Mouse (Mus musculus) mouse embryonic stem cell (cell line): ENCODE results near the gene Mad2l2.

ENCODE experiments used
- in situ Hi-C, 2 experiments: fragments of 300-500 bp; cut with MboI; formaldehyde crosslinking; loops; 1 replicate in 1 of 2; 3 replicates in 1 of 2; pipeline ENCODE4 v1.14.3; 2019 to 2020; ENCODE audit warnings: low sequenced_read_pairs in 2 of 2, low pct_unique_long_range_greater_than_20kb in 1 of 2, mixed read lengths in 1 of 2; ENCODE audit not compliant: unreplicated experiment in 1 of 2

The Mad2l2 gene

DNA sequence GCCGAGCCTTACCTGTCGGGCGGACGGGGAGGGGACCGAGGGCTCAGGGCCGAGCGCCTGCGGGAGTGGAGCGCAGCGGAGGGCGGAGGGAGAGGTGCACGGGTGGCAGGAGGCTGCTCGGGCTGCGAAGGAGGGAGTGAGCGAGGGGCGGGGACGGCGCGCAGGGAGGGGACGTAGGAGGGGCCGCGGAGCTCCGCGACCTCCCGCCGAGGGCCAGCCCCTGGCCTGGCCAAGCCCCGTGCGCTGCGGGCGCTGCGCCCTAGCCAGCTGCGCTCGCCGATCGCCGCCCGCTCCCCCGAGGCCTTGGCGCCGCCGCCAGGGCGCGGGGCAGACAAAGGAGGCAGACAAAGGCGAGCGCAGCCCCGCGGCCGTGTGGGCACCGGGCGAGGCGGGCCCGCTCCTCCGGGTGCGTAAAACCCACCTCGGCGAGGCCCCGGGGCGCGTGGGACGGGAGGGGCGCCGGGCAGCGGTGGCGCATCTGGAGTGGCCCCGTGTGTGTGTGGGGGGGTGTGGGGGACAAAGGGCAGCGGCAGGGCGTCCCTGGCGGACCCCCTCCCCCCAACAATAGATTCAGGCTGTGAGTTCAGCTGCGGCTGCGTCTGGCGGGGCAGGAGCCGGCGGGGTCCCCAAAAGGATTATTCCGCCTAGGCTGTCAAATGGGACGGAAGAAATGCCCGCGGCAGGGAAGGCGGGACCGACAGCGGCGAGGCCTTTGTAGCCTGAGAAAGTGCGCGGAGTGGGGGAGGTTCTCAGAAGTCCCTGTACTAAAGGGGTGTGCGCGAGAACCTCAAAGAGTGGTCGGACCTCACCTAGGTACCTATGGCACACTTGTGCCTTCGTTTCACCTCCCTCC is 603 bp downstream of the Mad2l2 start, which contains the start of gene Draxin:
Draxin (minus strand) TSS at position 138 of the 853 bp plus-strand sequence.
- in situ Hi-C loops = no loop called here

- in situ Hi-C loops = no loop called here
Measured at GRCm38 (mm10) chr4:148131497-148132081, 1.4 kb downstream of the Mad2l2 start.

DNA sequence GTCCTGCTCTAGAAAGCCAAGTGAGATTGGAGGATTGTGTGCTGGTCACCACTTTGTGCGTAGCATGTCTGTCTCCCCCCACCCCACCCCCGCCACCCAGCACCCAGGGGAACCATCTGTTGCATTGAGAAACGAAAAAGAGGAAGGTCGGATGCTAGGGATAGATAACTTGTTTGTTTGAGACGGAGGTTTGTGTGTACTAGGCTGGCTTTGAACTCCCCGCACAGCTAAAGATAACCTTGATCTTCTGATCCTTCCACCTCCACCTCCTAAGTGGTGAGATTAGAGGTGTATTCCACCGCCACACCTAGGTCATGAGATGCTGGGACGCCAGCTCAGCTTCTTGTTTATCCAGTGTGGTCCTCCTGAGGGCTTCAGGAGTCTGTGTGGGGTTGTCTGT is 4.8 kb downstream of the Mad2l2 start:
- in situ Hi-C loops = no loop called here

DNA sequence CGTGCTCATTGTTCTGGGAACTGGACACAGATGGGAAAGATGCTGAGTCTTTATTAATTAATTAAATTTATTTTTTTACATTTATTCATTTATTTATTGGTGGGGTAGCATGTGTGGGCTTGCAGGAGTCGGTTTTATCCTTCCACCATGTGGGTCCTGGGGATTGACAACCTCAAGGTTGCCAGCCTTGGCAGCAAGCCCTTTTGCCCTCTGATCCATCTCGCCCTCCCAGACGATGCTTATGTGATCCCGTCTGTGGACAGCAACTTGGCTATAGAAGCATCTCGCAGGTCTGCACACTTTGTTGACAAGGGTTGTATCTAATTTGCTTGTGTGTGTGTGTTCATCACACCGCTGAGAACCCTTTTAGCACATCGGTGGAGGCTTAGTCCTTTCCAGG is 7.3 kb downstream of the Mad2l2 start:
- in situ Hi-C loops = no loop called here

GRCm38 (mm10) chr4:148139767-148140097 is 9.5 kb downstream of the Mad2l2 start:
- in situ Hi-C loops = no loop called here

DNA sequence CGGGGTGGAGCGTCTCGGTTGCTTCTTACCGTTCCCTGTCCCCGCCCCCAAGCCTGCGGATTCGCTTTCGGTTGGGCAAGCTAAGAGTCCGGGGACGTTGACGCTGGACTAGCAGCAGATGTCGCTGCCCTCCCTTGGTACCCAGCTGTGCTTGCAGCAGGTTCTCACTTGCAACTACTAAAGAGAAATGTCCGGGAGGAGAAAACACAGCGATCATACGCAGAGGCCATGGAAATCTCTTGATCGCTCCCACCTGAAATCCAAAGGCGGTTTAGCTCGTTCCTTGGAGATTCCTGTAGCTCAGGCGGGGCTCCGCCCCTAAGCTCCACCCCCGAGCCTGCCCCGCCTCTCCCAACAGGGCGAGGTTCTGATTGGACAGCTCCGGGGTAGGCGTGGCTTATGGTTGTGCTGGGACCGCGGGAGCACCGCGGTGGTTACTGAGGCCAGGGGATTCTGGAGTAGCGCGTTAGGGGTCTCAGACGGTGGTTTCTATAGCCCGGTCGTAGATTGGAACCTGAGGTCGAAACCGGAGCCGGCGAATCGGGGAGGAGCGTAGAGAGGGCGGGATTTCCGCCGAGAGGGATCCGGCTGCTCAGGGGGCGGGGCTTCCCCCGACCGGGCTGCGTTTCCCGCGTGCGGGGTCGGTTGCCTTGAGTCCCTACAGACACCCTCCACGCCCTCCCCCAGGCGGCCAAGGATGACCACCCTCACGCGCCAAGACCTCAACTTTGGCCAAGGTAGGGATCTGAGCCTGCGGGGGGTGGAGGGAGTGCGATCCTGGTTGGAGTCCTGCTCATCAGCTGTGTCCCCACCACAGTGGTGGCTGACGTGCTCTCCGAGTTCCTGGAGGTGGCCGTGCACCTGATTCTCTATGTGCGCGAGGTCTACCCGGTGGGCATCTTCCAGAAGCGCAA is 10.2 kb downstream of the Mad2l2 start:
- in situ Hi-C loops = no loop called here

- in situ Hi-C loops = no loop called here
Measured at GRCm38 (mm10) chr4:148143721-148144120, 13.5 kb downstream of the Mad2l2 start.

DNA sequence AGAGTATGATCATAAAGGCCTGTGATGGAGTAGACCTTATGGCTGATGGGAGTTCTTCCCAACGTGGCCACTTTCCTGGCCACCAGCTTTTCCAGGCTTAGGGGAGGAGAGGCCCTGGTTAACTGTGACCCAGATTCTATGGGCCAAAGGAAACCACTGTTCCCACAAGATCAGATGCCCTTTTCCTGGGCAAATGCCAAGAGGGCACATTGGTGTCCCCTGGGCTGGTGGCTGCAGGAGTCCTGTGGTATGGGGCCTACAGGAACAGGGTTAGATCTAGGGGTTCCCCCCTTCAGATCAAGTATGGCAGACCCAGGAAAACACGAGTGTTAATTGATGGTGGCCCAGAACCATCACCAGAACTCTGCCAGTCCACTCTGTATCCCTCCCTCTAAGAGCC is 17.5 kb downstream of the Mad2l2 start:
- in situ Hi-C loops = no loop called here

DNA sequence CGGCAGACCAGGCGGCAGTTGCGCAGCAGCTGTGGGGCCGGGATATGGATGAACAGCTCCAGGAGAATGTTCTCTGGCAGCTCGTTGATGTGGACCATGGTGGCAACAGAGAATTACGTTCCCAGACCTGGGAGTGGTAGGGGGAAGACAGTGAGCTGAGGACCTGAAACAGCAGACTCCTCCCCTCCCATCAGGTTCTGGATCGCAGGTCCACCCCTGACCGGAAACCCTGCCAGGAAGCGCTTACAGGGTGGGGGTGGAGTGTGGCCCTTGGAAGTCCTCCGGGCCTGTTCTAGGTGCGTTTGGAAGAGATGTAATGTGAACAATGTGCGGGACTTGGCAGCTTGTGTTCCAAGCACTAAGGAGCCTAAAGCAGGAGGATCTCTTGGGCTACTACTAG is 19.4 kb downstream of the Mad2l2 start:
- in situ Hi-C loops = no loop called here

DNA sequence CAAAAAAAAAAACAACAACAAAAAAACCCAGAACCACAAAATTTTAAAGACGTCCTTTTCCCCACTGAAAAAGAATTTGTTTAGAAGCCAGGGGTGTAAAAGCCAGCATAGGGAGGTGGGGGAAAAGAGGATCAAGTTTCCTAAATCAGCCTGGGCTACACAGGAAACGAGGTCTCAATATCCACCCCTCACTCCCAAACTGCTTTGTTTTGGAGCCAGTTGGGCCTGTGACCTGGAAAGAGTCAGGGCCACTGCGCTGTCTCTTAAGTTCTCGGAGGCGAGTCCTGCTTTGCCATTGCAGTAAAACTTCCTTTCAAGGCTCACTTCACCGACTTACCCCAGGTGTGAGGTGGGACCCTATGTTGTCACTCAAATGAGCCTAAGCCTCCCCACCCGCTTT is 20.1 kb downstream of the Mad2l2 start:
- in situ Hi-C loops = loop anchor here in 1 of 2 experiments (5.0 kb wide), 1 partner anchor 33 kb away; no protein-coding TSS in a partner anchor

DNA sequence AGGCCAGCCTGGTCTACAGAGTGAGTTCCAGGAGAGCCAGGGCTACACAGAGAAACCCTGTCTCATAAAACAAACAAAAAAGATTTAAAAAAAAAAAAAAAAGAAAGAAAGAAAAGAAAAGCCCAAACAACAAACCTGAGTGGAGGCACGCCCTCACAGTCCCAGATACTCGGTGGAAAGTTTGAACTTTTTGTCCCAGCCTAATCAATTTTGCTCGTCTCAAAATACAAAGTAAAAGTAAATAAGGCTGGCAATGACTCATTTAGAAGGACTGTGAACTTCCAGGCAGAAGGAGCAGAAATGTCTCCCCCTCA is 20.7 kb downstream of the Mad2l2 start:
- in situ Hi-C loops = loop anchor here in 1 of 2 experiments (5.0 kb wide), 1 partner anchor 34 kb away; no protein-coding TSS in a partner anchor

GRCm38 (mm10) chr4:148151267-148152168 is 21.3 kb downstream of the Mad2l2 start, which contains the start of gene Fbxo6:
Gene Fbxo6 (minus strand): TSS chr4:148152140.
- in situ Hi-C loops = loop anchor here in 1 of 2 experiments (5.0 kb wide), 1 partner anchor 34 kb away; no protein-coding TSS in a partner anchor

GRCm38 (mm10) chr4:148152547-148152946 is 22.4 kb downstream of the Mad2l2 start:
- in situ Hi-C loops = loop anchor here in 1 of 2 experiments (5.0 kb wide), 1 partner anchor 35 kb away; no protein-coding TSS in a partner anchor

- in situ Hi-C loops = loop anchor here in 1 of 2 experiments (5.0 kb wide), 1 partner anchor 37 kb away; no protein-coding TSS in a partner anchor
Measured at GRCm38 (mm10) chr4:148154006-148154405, 23.8 kb downstream of the Mad2l2 start.

DNA sequence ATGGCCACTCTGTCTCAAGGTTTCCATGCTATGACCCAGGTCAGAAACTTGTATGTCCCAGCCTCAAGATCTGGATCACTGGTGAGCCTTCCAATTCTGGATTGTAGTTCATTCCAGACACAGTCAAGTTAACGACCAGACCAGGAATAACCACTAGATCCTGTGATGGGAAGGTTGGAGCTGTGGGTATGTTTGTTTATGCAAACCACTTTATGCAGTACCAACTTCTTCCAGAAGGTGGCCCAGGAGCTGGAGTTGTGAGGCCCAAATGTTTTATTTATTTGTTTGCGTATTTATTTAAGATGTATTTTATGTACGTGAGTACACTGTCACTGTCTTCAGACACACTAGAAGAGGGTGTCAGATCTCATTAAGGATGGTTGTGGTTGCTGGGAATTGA is 24.8 kb downstream of the Mad2l2 start:
- in situ Hi-C loops = loop anchor here in 1 of 2 experiments (5.0 kb wide), 1 partner anchor 38 kb away; no protein-coding TSS in a partner anchor

DNA sequence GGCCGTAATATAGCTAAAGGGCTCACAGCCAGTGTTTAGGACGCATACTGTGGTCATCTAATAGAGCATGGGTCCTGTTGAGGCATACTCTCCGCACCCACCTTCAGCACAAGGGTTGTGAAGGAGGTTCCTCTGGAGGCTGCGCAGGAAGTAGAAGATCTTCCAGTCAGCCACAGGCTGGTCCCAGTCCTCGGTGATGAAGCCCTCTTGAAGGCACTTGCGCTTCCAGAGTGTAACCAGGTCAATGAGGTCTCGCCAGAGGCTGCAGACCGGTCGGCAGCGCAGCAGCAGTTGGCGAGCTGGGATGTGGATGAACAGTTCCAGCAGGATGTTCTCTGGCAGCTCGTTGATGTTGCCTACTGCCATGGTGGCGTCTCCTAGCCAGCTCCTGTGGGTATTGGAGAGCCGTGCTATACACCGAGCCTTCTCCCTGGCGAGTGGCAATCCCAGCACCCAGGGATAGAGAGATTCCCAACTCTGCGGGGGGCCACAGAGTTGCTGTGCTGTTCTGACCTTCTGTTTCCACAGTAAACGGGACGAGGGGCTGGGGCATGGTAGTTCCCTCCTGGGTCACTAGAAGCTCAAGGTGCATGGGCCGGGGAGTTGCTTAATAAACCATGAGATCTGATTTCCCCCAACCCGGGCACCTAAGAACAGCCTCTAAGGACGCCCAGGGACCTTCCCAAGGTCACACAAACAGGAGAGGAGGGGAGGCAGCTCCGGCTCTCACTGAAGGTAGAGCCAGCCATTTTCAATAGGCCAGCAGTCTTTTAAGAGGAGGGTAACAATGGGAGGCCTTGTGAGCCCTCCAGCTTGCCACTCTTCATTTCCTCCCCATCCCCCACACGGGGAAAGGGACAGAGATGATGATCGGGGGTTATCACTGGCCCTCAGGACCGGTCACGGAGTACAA is 28.5 kb downstream of the Mad2l2 start:
- in situ Hi-C loops = no loop called here
